Mouse (Mus musculus) neural tube, embryonic 14.5 days (tissue): Measurements from ENCODE around the gene Cyb561d2. TPM values are rescaled to one million over a fixed set of nuclear protein-coding genes. Genes with fewer than 3 reads are reported as not detected.
A peak's percentile ranks its signal among the peaks of the same experiment; 100 is the strongest.

Experiments
- ATAC-seq: fragments of 200-750 bp; cut with Nextera tagmentation; 2 replicates; pipeline ENCODE4 v1.8.0; 2017; ENCODE audit warnings: low read depth, mild to moderate bottlenecking, moderate TSS enrichment, moderate library complexity
- H3K27ac ChIP-seq: fragments of 300-500 bp; sonication (generic); 2 replicates; pipeline ENCODE4 v1.5.1; 2014; ENCODE audit warnings: low read depth, mild to moderate bottlenecking, control low read depth, low read length, moderate library complexity, mixed read lengths
- H3K27me3 ChIP-seq: fragments of 300-500 bp; sonication (generic); 2 replicates; pipeline ENCODE4 v1.6.1; 2014; ENCODE audit warnings: low read length; ENCODE audit not compliant: control insufficient read depth, insufficient read depth
- H3K36me3 ChIP-seq: fragments of 300-500 bp; sonication (generic); 2 replicates; pipeline ENCODE4 v1.6.1; 2014; ENCODE audit warnings: low read length, mixed read lengths; ENCODE audit not compliant: control insufficient read depth, insufficient read depth
- H3K4me1 ChIP-seq: fragments of 300-500 bp; sonication (generic); 2 replicates; pipeline ENCODE4 v1.6.1; 2014; ENCODE audit warnings: low read length; ENCODE audit not compliant: control insufficient read depth, insufficient read depth
- H3K4me2 ChIP-seq: fragments of 300-500 bp; sonication (generic); 2 replicates; pipeline ENCODE4 v1.6.1; 2014; ENCODE audit warnings: mild to moderate bottlenecking, low read depth, low read length, control low read depth
- H3K4me3 ChIP-seq: fragments of 300-500 bp; sonication (generic); 2 replicates; pipeline ENCODE4 v1.5.1; 2014; ENCODE audit warnings: low read depth, low read length, control low read depth, mixed read lengths
- H3K9ac ChIP-seq: fragments of 300-500 bp; sonication (generic); replicated peaks from 2 replicates; pipeline ENCODE4 v1.6.1; 2014; ENCODE audit warnings: low read depth, mild to moderate bottlenecking, control low read depth, low read length, mixed read lengths
- H3K9me3 ChIP-seq: fragments of 300-500 bp; sonication (generic); 2 replicates; pipeline ENCODE4 v1.6.1; 2016; ENCODE audit warnings: low read length; ENCODE audit not compliant: control insufficient read depth
- WGBS: fragments of 180-500 bp; shearing (Covaris S2); extraction: QIAGEN DNeasy Blood & Tissue Kit; methylation state at CpG from one replicate; pipeline ENCODE4 v1.1.7; 2014; 5-methylcytosine and 5-hydroxymethylcytosine counted together
- polyA plus RNA-seq: library from polyadenylated mRNA; unstranded; fragments of >200 nt; fragmentation: Nextera tagmentation; extraction: Ambion mirVana; gene quantifications from 2 replicates; pipeline ENCODE4 v1.2.1, GENCODE M21; 2014

Cyb561d2 gene
- polyA plus RNA-seq, 1 experiment from 2014 or later: 42.2 TPM

DNA sequence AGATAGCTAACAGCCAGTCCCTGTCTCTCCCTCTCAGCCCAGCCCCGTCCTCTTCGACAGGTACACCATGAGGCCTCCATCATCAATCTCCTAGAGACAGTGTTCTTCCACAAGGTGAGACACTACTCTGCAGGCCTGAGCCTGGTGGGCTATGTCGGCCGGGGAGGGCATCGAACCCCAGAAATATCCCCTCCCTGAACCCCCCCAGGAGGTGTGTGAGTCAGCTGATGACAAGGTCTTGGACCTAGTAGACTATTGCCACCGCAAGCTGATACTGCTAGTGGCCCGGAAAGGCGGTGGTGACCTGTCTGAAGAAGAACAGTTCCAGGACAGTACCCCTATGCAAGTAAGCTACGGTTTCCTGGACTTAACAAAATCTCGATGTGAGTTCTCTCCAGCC, 6.8 kb upstream of the Cyb561d2 start:
- no peak overlapping the region for H3K27ac ChIP-seq
- H3K36me3 ChIP-seq: peaks cover 11% of the 10 kb centered on the region
- peaks cover 24% of the 10 kb centered on the region for H3K27me3 ChIP-seq
- peaks cover 19% of the 10 kb centered on the region for H3K4me1 ChIP-seq
- no peak overlapping the region for H3K4me2 ChIP-seq
- no peak overlapping the region for H3K9ac ChIP-seq
- no peak overlapping the region for H3K4me3 ChIP-seq
- H3K9me3 ChIP-seq: no peaks in the 10 kb centered on the region
- ATAC-seq: no peak
- 93% methylated on average over 10 of the region's 10 CpGs for WGBS

DNA sequence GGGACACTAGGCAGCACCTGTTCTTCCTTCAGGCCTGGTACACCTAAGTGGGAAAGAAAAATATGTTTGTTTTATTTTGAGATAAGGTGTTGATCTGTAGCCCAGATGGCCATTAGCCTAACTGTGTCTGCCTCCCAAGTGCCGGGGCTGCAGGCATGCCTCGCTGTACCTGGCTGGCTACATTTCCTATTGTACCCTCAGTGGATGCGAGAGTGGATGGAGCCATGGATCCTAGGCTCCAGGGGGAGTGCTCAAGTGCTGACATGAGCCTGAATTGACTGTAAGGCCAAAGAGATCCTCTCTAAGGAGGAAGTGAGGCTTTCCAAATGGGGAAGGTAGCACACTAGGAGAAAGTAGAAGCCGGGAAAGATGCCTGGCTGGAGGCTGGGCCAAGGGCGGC, 6.0 kb upstream of the Cyb561d2 start:
- Histone ChIP-seq H3K9ac (no peak overlapping the region), H3K27me3 (peaks cover 22% of the 10 kb centered on the region), H3K36me3 (peaks cover 11% of the 10 kb centered on the region), H3K4me2 (no peak overlapping the region), H3K4me1 (peaks cover 19% of the 10 kb centered on the region), H3K4me3 (no peak overlapping the region), H3K27ac (no peak overlapping the region), H3K9me3 (no peaks in the 10 kb centered on the region)
- WGBS: 80% methylated on average over 5 of the region's 5 CpGs
- ATAC-seq: no peak

DNA sequence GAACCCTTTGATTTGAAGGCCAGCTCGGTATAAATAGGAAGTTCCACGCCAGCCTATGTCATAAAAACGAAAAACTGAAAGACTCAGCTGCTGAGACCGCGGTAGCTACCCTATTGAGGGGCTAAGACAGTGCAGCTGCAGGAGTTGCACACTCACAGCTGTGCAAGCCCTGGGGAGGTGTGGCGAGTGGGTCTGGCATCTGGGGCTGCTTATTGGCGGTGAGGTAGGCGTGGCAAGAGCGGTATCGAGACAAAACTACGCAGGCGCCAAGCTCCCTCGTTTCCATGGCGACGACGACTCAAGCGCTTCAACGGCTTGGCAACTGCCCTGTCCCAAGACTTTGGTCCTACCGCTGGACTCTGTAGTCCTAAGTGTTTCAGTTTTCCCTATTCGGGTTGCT, 5.0 kb upstream of the Cyb561d2 start, which contains the start of gene Zmynd10:
Gene Zmynd10 (plus strand): TSS at position 273 of the 400 bp plus-strand sequence.
- no peaks in the 10 kb centered on the region for H3K9me3 ChIP-seq
- 2% methylated on average over 20 of the region's 20 CpGs for whole genome bisulfite sequencing
- no peak within 1 kb of the TSS; the same call in 1 of the 2 replicates for H3K27ac ChIP-seq
- H3K4me3 ChIP-seq: 0 out of 2 replicates have a peak within 1 kb of the TSS, but pooled peaks have one; percentile 16
- H3K36me3 ChIP-seq: peaks cover 11% of the 10 kb centered on the region
- peaks cover 14% of the 10 kb centered on the region for H3K27me3 ChIP-seq
- H3K4me1 ChIP-seq: peaks cover 24% of the 10 kb centered on the region
- H3K4me2 ChIP-seq: peak within 1 kb of the TSS; percentile 40
- ATAC-seq: peak; percentile 59
- peak within 1 kb of the TSS; percentile 21; the same call in 1 of the 2 replicates for H3K9ac ChIP-seq

- Histone ChIP-seq H3K27me3 (peaks cover 3% of the 10 kb centered on the region), H3K4me2 (no peak overlapping the region), H3K36me3 (peaks cover 11% of the 10 kb centered on the region), H3K9me3 (no peaks in the 10 kb centered on the region), H3K4me1 (peaks cover 25% of the 10 kb centered on the region), H3K4me3 (no peak overlapping the region), H3K9ac (no peak overlapping the region), H3K27ac (no peak overlapping the region)
- no peak for ATAC-seq
- 3% methylated on average over 3 of the region's 3 CpGs for WGBS
Measured at GRCm38 (mm10) chr9:107545602-107546001, 3.6 kb upstream of the Cyb561d2 start.

GRCm38 (mm10) chr9:107545199-107545598, 3.2 kb upstream of the Cyb561d2 start:
- H3K9ac ChIP-seq: no peak overlapping the region
- 89% methylated on average over 10 of the region's 10 CpGs for WGBS
- no peak overlapping the region for H3K4me2 ChIP-seq
- H3K36me3 ChIP-seq: peaks cover 11% of the 10 kb centered on the region
- no peak overlapping the region for H3K4me3 ChIP-seq
- H3K4me1 ChIP-seq: peaks cover 25% of the 10 kb centered on the region
- no peaks in the 10 kb centered on the region for H3K9me3 ChIP-seq
- H3K27ac ChIP-seq: no peak overlapping the region
- no peaks in the 10 kb centered on the region; the same call in 1 of the 2 replicates for H3K27me3 ChIP-seq
- no peak for ATAC-seq

- H3K27ac ChIP-seq: no peak overlapping the region
- H3K9me3 ChIP-seq: no peaks in the 10 kb centered on the region
- H3K4me3 ChIP-seq: no peak overlapping the region
- 95% methylated on average over 12 of the region's 12 CpGs for WGBS
- H3K4me1 ChIP-seq: peaks cover 25% of the 10 kb centered on the region
- no peaks in the 10 kb centered on the region; the same call in 1 of the 2 replicates for H3K27me3 ChIP-seq
- no peak overlapping the region for H3K4me2 ChIP-seq
- peaks cover 15% of the 10 kb centered on the region for H3K36me3 ChIP-seq
- no peak overlapping the region for H3K9ac ChIP-seq
- no peak for ATAC-seq
Measured at GRCm38 (mm10) chr9:107544729-107545128, 2.7 kb upstream of the Cyb561d2 start.

DNA sequence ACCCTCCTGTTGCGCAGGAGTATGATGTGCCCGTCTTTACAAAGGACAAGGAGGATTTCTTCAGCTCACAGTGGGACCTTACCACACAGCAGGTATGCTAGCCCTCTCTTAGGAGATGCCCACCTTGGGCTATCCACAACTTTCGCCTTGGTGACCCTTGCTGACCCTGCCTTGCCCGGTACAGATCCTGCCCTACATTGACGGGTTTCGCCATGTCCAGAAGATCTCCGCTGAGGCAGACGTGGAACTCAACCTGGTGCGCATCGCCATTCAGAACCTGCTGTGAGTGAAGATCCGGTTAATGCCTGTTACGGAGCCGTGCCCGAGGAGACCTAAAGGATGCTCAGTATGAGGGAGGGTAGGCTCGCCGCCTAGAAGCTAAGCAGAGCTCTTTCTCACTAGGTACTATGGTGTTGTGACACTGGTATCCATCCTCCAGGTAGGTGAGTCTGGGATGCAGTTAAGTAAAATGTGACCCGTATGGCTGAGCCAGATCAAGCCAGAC, 2.3 kb upstream of the Cyb561d2 start:
- H3K4me3 ChIP-seq: no peak overlapping the region
- H3K27me3 ChIP-seq: no peaks in the 10 kb centered on the region
- H3K9me3 ChIP-seq: no peaks in the 10 kb centered on the region
- H3K9ac ChIP-seq: no peak overlapping the region
- H3K36me3 ChIP-seq: peaks cover 17% of the 10 kb centered on the region
- no peak overlapping the region for H3K4me2 ChIP-seq
- ATAC-seq: no peak
- WGBS: 95% methylated on average over 17 of the region's 17 CpGs
- no peak overlapping the region for H3K27ac ChIP-seq
- peaks cover 25% of the 10 kb centered on the region for H3K4me1 ChIP-seq

GRCm38 (mm10) chr9:107543299-107543698, 1.3 kb upstream of the Cyb561d2 start:
- H3K9me3 ChIP-seq: no peaks in the 10 kb centered on the region
- no peak overlapping the region for H3K4me3 ChIP-seq
- ATAC-seq: no peak
- no peaks in the 10 kb centered on the region for H3K27me3 ChIP-seq
- H3K4me1 ChIP-seq: peaks cover 25% of the 10 kb centered on the region
- no peak overlapping the region for H3K4me2 ChIP-seq
- no peak overlapping the region for H3K27ac ChIP-seq
- 86% methylated on average over 11 of the region's 11 CpGs for WGBS
- H3K9ac ChIP-seq: no peak overlapping the region
- peaks cover 27% of the 10 kb centered on the region for H3K36me3 ChIP-seq

DNA sequence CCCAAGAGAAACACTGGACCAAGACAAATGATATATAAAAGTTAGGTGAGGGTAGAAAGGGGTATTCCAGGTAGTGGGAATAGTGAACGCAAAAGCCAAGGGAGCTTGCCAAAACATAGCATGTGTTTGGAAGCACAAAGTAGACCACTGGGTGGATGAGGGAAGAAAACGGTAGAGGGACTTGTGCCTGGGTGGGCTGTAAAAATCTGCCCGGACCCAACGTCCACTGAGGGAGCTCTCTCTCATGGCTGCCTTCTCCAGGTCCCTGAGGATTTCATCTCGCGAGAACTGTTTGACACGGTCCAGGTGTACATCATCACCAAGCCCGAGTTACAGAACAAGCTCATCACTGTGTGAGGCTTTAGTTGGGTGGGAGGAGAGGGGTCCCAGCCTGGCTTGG, 728 bp upstream of the Cyb561d2 start:
- peak overlapping the region; percentile 60 for H3K4me3 ChIP-seq
- H3K27me3 ChIP-seq: no peaks in the 10 kb centered on the region
- no peak for ATAC-seq
- H3K27ac ChIP-seq: no peak overlapping the region
- peak overlapping the region; percentile 58 for H3K4me2 ChIP-seq
- 44% methylated on average over 8 of the region's 8 CpGs for WGBS
- H3K9me3 ChIP-seq: no peaks in the 10 kb centered on the region
- H3K9ac ChIP-seq: 0 out of 2 replicates have a peak overlapping the region, but pooled peaks have one; percentile 54
- peaks cover 32% of the 10 kb centered on the region for H3K36me3 ChIP-seq
- H3K4me1 ChIP-seq: peaks cover 25% of the 10 kb centered on the region
